Mouse (Mus musculus) thymus, adult 2 months (tissue): Measurements from ENCODE around the gene Gm11114.

Source experiments
- CTCF ChIP-seq: fragments of 200-500 bp; IDR thresholded peaks from 2 replicates; pipeline ENCODE4 v1.5.1; 2012; ENCODE audit warnings: mild to moderate bottlenecking, control low read depth, low read length, moderate library complexity, borderline replicate concordance; ENCODE audit not compliant: control insufficient read depth, poor library complexity, insufficient read depth; ENCODE audit errors: extremely low read depth
- POLR2A ChIP-seq: fragments of 200-500 bp; IDR thresholded peaks from 2 replicates; pipeline ENCODE4 v1.6.1; 2012; ENCODE audit warnings: mild to moderate bottlenecking, low read length, control low read depth, moderate library complexity; ENCODE audit not compliant: control insufficient read depth, poor library complexity, insufficient read depth; ENCODE audit errors: extremely low read depth

DNA sequence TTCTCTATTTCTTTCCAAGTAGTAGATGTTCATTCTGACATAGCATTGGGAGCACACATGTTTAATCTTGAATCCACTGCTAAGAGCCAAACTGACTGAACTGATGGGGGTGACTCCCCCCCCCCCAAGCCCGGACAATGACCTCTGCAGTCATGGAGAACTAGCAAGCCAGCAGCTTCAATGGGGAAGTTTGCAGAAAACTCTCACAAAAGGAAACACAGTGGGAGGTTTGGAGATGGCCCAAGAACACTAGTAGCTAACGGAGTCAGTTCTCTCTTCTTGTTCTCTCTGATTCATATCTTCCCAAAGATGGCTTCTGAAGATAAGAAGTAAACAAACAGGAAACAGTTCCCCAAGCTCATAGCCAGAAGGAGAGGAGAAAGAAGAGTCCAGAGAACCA, 18.9 kb downstream of the Gm11114 start:
- TF ChIP-seq POLR2A: no peak
- TF ChIP-seq CTCF: no peak
